Mouse (Mus musculus): ENCODE measurements around the gene Ccdc71. TPM values are rescaled to one million over a fixed set of nuclear protein-coding genes. Genes with fewer than 3 reads are reported as not detected.

Gene Ccdc71
- polyA plus RNA-seq, 1 experiment from 2014 or later = 50.7 TPM

- H3K27me3 ChIP-seq (ENCODE audit: control insufficient read depth, insufficient read depth, low read length) = no peaks in the 10 kb centered on the region
- peaks cover 11% of the 10 kb centered on the region for H3K4me1 ChIP-seq (ENCODE audit: control insufficient read depth, insufficient read depth, low read length)
- under 1% methylated on average over 69 of the region's 69 CpGs for WGBS
- peak within 1 kb of the TSS; percentile 98 for H3K4me3 ChIP-seq (ENCODE audit: low read length)
- H3K9ac ChIP-seq (ENCODE audit: low read depth, low read length) = peak within 1 kb of the TSS; percentile 97
- H3K4me2 ChIP-seq (replicated peaks; ENCODE audit: low read depth, low read length) = peak within 1 kb of the TSS; percentile 86
- ATAC-seq (ENCODE audit: low FRiP score, low TSS enrichment) = peak; percentile 95
- peak within 1 kb of the TSS; percentile 97 for H3K27ac ChIP-seq (ENCODE audit: low read depth, low read length)
- H3K9me3 ChIP-seq (ENCODE audit: control insufficient read depth, low read length) = no peaks in the 10 kb centered on the region
- H3K36me3 ChIP-seq (ENCODE audit: control insufficient read depth, insufficient read depth, low read length) = peaks cover 77% of the 10 kb centered on the region
Observed at GRCm38 (mm10) chr9:108490559-108491285, 30.4 kb downstream of the Ccdc71 start, which contains the start of gene Usp19. Gene Usp19 (plus strand): TSS chr9:108490602.

DNA sequence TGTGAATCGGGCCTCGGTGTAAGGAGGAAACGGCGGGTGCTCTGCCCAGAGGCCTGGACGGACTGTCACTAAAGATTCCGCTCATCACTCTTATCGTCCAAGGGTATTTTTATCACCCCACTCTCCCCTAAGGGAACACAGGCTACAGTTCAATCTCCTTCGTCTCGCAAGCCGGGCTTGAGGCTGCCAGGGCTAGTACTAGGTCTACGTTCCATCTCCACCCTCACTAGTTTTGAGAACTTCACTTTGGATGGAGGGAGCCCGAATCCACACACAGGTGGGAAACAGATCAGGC lies 30.9 kb downstream of the Ccdc71 start:
- H3K27ac ChIP-seq (ENCODE audit: low read depth, low read length) = peak overlapping the region; percentile 97
- WGBS = 5% methylated on average over 12 of the region's 12 CpGs
- peak overlapping the region; percentile 97 for H3K9ac ChIP-seq (ENCODE audit: low read depth, low read length)
- peaks cover 77% of the 10 kb centered on the region for H3K36me3 ChIP-seq (ENCODE audit: control insufficient read depth, insufficient read depth, low read length)
- H3K9me3 ChIP-seq (ENCODE audit: control insufficient read depth, low read length) = no peaks in the 10 kb centered on the region
- H3K4me3 ChIP-seq (ENCODE audit: low read length) = peak overlapping the region; percentile 98
- H3K27me3 ChIP-seq (ENCODE audit: control insufficient read depth, insufficient read depth, low read length) = no peaks in the 10 kb centered on the region
- no peak for ATAC-seq (ENCODE audit: low FRiP score, low TSS enrichment)
- peaks cover 11% of the 10 kb centered on the region for H3K4me1 ChIP-seq (ENCODE audit: control insufficient read depth, insufficient read depth, low read length)
- H3K4me2 ChIP-seq (replicated peaks; ENCODE audit: low read depth, low read length) = peak overlapping the region; percentile 86

DNA sequence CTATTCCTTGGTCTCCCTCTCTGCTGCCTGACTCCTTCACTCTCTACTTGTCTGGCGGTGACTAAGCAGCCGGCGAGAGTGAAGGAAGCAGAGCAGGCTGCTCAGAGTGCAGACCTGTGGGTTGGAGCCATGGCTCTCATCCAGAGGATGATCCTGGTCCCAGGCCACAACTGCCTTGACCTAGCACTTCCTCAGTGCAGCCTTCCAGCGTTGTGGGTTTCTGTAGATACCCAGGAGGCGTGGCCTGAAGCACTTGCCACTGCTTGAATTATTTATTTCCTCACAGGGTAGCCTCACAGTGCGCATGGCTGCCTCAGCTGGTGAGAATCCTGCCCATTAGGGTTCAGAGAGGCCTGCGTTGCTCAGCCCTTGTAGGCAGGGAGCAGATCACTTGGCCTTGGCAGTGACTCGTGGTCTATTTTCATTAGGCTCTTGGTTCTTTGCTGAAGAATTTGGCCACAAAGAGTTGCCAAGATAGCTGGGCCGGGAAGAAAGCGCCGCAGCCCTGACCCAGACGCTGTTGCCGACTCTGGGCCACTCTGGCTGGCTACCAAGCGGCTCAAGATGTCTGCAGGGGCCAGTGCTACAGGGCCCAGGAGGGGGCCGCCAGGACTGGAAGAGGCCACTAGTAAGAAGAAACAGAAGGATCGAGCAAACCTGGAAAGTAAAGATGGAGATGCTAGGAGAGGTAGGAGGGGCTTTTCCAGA lies 31.9 kb downstream of the Ccdc71 start:
- Histone ChIP-seq H3K36me3 (ENCODE audit: control insufficient read depth, insufficient read depth, low read length) (peaks cover 77% of the 10 kb centered on the region), H3K9me3 (ENCODE audit: control insufficient read depth, low read length) (no peaks in the 10 kb centered on the region), H3K4me2 (replicated peaks; ENCODE audit: low read depth, low read length) (peak overlapping the region; percentile 86), H3K27me3 (ENCODE audit: control insufficient read depth, insufficient read depth, low read length) (no peaks in the 10 kb centered on the region), H3K4me1 (ENCODE audit: control insufficient read depth, insufficient read depth, low read length) (peaks cover 11% of the 10 kb centered on the region), H3K27ac (ENCODE audit: low read depth, low read length) (no peak overlapping the region; the same call in 1 of the 2 replicates), H3K4me3 (ENCODE audit: low read length) (peak overlapping the region; percentile 98), H3K9ac (ENCODE audit: low read depth, low read length) (peak overlapping the region; percentile 97; the same call in 1 of the 2 replicates)
- no peak for ATAC-seq (ENCODE audit: low FRiP score, low TSS enrichment)
- 84% methylated on average over 16 of the region's 16 CpGs for WGBS

DNA sequence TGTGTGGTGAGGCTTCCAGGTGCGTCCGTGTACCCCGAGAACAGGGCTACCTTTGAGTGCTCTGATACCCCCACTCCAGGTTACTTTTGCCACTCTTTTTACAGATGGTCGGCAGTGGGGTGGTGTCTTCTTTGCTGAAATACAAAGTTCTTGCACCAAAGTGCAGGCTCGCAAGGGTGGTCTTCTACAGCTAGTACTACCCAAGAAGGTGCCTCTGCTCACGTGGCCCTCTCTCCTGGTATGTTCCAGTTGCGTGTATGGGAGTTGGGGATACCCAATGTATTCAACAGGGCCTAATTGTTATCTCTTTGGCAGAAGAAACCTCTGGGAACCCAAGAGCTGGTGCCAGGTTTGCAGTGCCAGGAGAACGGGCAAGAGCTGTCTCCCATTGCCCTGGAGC lies 32.9 kb downstream of the Ccdc71 start:
- no peak overlapping the region for H3K27ac ChIP-seq (ENCODE audit: low read depth, low read length)
- peaks cover 11% of the 10 kb centered on the region for H3K4me1 ChIP-seq (ENCODE audit: control insufficient read depth, insufficient read depth, low read length)
- peaks cover 77% of the 10 kb centered on the region for H3K36me3 ChIP-seq (ENCODE audit: control insufficient read depth, insufficient read depth, low read length)
- no peak for ATAC-seq (ENCODE audit: low FRiP score, low TSS enrichment)
- H3K9me3 ChIP-seq (ENCODE audit: control insufficient read depth, low read length) = no peaks in the 10 kb centered on the region
- no peaks in the 10 kb centered on the region for H3K27me3 ChIP-seq (ENCODE audit: control insufficient read depth, insufficient read depth, low read length)
- no peak overlapping the region for H3K4me2 ChIP-seq (replicated peaks; ENCODE audit: low read depth, low read length)
- no peak overlapping the region for H3K9ac ChIP-seq (ENCODE audit: low read depth, low read length)
- 93% methylated on average over 8 of the region's 8 CpGs for WGBS
- H3K4me3 ChIP-seq (ENCODE audit: low read length) = no peak overlapping the region

- no peak overlapping the region for H3K9ac ChIP-seq (ENCODE audit: low read depth, low read length)
- ATAC-seq (ENCODE audit: low FRiP score, low TSS enrichment) = no peak
- H3K27me3 ChIP-seq (ENCODE audit: control insufficient read depth, insufficient read depth, low read length) = no peaks in the 10 kb centered on the region
- H3K27ac ChIP-seq (ENCODE audit: low read depth, low read length) = no peak overlapping the region
- peaks cover 77% of the 10 kb centered on the region for H3K36me3 ChIP-seq (ENCODE audit: control insufficient read depth, insufficient read depth, low read length)
- H3K9me3 ChIP-seq (ENCODE audit: control insufficient read depth, low read length) = no peaks in the 10 kb centered on the region
- 94% methylated on average over 19 of the region's 19 CpGs for WGBS
- no peak overlapping the region for H3K4me2 ChIP-seq (replicated peaks; ENCODE audit: low read depth, low read length)
- no peak overlapping the region for H3K4me3 ChIP-seq (ENCODE audit: low read length)
- H3K4me1 ChIP-seq (ENCODE audit: control insufficient read depth, insufficient read depth, low read length) = peaks cover 11% of the 10 kb centered on the region
Observed at GRCm38 (mm10) chr9:108494146-108494825, 34.0 kb downstream of the Ccdc71 start.

DNA sequence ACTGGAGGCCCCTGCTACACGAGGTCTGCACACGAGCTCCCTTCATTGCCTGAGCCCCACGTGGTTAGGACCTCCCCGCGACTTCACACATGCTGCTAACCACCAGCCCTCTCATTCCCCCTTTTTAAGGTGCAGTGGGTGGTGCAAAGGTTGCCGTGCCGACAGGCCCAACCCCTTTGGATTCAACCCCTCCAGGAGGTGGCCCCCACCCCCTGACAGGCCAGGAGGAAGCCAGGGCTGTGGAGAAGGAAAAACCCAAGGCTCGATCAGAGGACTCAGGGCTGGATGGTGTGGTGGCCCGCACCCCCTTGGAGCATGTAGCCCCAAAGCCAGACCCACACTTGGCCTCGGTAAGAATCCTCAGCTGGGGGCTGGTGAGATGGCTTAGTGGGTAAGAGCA lies 34.6 kb downstream of the Ccdc71 start:
- H3K36me3 ChIP-seq (ENCODE audit: control insufficient read depth, insufficient read depth, low read length) = peaks cover 80% of the 10 kb centered on the region
- no peak for ATAC-seq (ENCODE audit: low FRiP score, low TSS enrichment)
- peaks cover 11% of the 10 kb centered on the region for H3K4me1 ChIP-seq (ENCODE audit: control insufficient read depth, insufficient read depth, low read length)
- no peaks in the 10 kb centered on the region for H3K9me3 ChIP-seq (ENCODE audit: control insufficient read depth, low read length)
- no peak overlapping the region for H3K4me2 ChIP-seq (replicated peaks; ENCODE audit: low read depth, low read length)
- WGBS = 79% methylated on average over 10 of the region's 10 CpGs
- no peak overlapping the region for H3K27ac ChIP-seq (ENCODE audit: low read depth, low read length)
- H3K9ac ChIP-seq (ENCODE audit: low read depth, low read length) = no peak overlapping the region
- no peak overlapping the region for H3K4me3 ChIP-seq (ENCODE audit: low read length)
- no peaks in the 10 kb centered on the region for H3K27me3 ChIP-seq (ENCODE audit: control insufficient read depth, insufficient read depth, low read length)

- no peaks in the 10 kb centered on the region for H3K9me3 ChIP-seq (ENCODE audit: control insufficient read depth, low read length)
- peaks cover 88% of the 10 kb centered on the region for H3K36me3 ChIP-seq (ENCODE audit: control insufficient read depth, insufficient read depth, low read length)
- WGBS = 87% methylated on average over 7 of the region's 7 CpGs
- no peaks in the 10 kb centered on the region for H3K4me1 ChIP-seq (ENCODE audit: control insufficient read depth, insufficient read depth, low read length)
- H3K4me3 ChIP-seq (ENCODE audit: low read length) = no peak overlapping the region
- no peak overlapping the region for H3K4me2 ChIP-seq (replicated peaks; ENCODE audit: low read depth, low read length)
- no peaks in the 10 kb centered on the region for H3K27me3 ChIP-seq (ENCODE audit: control insufficient read depth, insufficient read depth, low read length)
- H3K9ac ChIP-seq (ENCODE audit: low read depth, low read length) = no peak overlapping the region
- ATAC-seq (ENCODE audit: low FRiP score, low TSS enrichment) = no peak
- H3K27ac ChIP-seq (ENCODE audit: low read depth, low read length) = no peak overlapping the region
Observed at GRCm38 (mm10) chr9:108499231-108499630, 38.9 kb downstream of the Ccdc71 start.

DNA sequence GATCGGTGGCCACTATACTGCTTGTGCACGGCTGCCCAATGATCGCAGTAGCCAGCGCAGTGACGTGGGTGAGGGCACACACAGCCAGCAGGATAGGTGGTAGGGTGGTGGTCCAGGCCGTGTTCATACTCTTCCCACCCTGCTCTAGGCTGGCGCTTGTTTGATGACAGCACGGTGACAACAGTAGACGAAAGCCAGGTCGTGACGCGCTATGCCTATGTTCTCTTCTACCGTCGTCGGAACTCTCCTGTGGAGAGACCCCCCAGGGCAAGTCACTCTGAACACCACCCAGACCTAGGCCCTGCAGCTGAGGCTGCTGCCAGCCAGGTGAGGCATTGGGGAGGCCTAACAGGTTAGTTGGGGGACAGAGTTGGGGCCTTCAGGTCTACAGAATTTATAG lies 39.6 kb downstream of the Ccdc71 start:
- Histone ChIP-seq H3K4me2 (replicated peaks; ENCODE audit: low read depth, low read length) (no peak overlapping the region), H3K27ac (ENCODE audit: low read depth, low read length) (no peak overlapping the region), H3K9ac (ENCODE audit: low read depth, low read length) (no peak overlapping the region), H3K9me3 (ENCODE audit: control insufficient read depth, low read length) (no peaks in the 10 kb centered on the region), H3K27me3 (ENCODE audit: control insufficient read depth, insufficient read depth, low read length) (no peaks in the 10 kb centered on the region), H3K4me3 (ENCODE audit: low read length) (no peak overlapping the region), H3K36me3 (ENCODE audit: control insufficient read depth, insufficient read depth, low read length) (peaks cover 81% of the 10 kb centered on the region), H3K4me1 (ENCODE audit: control insufficient read depth, insufficient read depth, low read length) (no peaks in the 10 kb centered on the region)
- ATAC-seq (ENCODE audit: low FRiP score, low TSS enrichment) = no peak
- 97% methylated on average over 15 of the region's 15 CpGs for WGBS

GRCm38 (mm10) chr9:108506901-108507300 lies 46.6 kb downstream of the Ccdc71 start:
- H3K4me2 ChIP-seq (replicated peaks; ENCODE audit: low read depth, low read length) = peak overlapping the region; percentile 71
- H3K4me1 ChIP-seq (ENCODE audit: control insufficient read depth, insufficient read depth, low read length) = peaks cover 8% of the 10 kb centered on the region
- 86% methylated on average over 7 of the region's 7 CpGs for WGBS
- peaks cover 35% of the 10 kb centered on the region for H3K36me3 ChIP-seq (ENCODE audit: control insufficient read depth, insufficient read depth, low read length)
- no peak for ATAC-seq (ENCODE audit: low FRiP score, low TSS enrichment)
- no peaks in the 10 kb centered on the region for H3K9me3 ChIP-seq (ENCODE audit: control insufficient read depth, low read length)
- peak overlapping the region; percentile 85; the same call in 1 of the 2 replicates for H3K4me3 ChIP-seq (ENCODE audit: low read length)
- no peaks in the 10 kb centered on the region for H3K27me3 ChIP-seq (ENCODE audit: control insufficient read depth, insufficient read depth, low read length)
- peak overlapping the region; percentile 79 for H3K27ac ChIP-seq (ENCODE audit: low read depth, low read length)
- H3K9ac ChIP-seq (ENCODE audit: low read depth, low read length) = no peak overlapping the region
